Mouse (Mus musculus) heart, postnatal 0 days (tissue): ENCODE measurements around the gene Actbl2. TPM values are rescaled to one million over a fixed set of nuclear protein-coding genes. Genes with fewer than 3 reads are reported as not detected.

ENCODE experiments used
- ATAC-seq: fragments of 200-750 bp; cut with Nextera tagmentation; 2 replicates; pipeline ENCODE4 v1.8.0; 2017; ENCODE audit warnings: low read depth, moderate number of reproducible peaks, moderate library complexity; ENCODE audit not compliant: insufficient read depth
- DNase-seq: peaks from one replicate; pipeline ENCODE4 v3.0.0-alpha.2; 2016; ENCODE audit warnings: low spot score
- H3K27ac ChIP-seq: fragments of 300-500 bp; sonication (generic); 2 replicates; pipeline ENCODE4 v1.5.1; 2014; ENCODE audit warnings: low read depth, mild to moderate bottlenecking
- H3K27me3 ChIP-seq: fragments of 300-500 bp; sonication (generic); 2 replicates; pipeline ENCODE4 v1.6.1; 2014; ENCODE audit warnings: low read length, mixed read lengths; ENCODE audit not compliant: control insufficient read depth, insufficient read depth
- H3K36me3 ChIP-seq: fragments of 300-500 bp; sonication (generic); replicated peaks from 2 replicates; pipeline ENCODE4 v1.6.1; 2014; ENCODE audit warnings: low read length, mixed read lengths; ENCODE audit not compliant: control insufficient read depth, insufficient read depth
- H3K4me1 ChIP-seq: fragments of 300-500 bp; sonication (generic); 2 replicates; pipeline ENCODE4 v1.6.1; 2014; ENCODE audit warnings: antibody characterized with exemption; ENCODE audit not compliant: control insufficient read depth, insufficient read depth
- H3K4me2 ChIP-seq: fragments of 300-500 bp; sonication (generic); 2 replicates; pipeline ENCODE4 v1.6.1; 2014; ENCODE audit warnings: low read depth, mild to moderate bottlenecking, low read length, moderate library complexity
- H3K4me3 ChIP-seq: fragments of 300-500 bp; sonication (generic); 2 replicates; pipeline ENCODE4 v1.5.1; 2014; ENCODE audit warnings: low read depth, low read length
- H3K9ac ChIP-seq: fragments of 300-500 bp; sonication (generic); replicated peaks from 2 replicates; pipeline ENCODE4 v1.6.1; 2014; ENCODE audit warnings: low read depth, low read length, mixed read lengths
- H3K9me3 ChIP-seq: fragments of 300-500 bp; sonication (generic); replicated peaks from 2 replicates; pipeline ENCODE4 v1.6.1; 2016; ENCODE audit warnings: low read length; ENCODE audit not compliant: control insufficient read depth
- CTCF ChIP-seq: IDR thresholded peaks from 2 replicates; pipeline ENCODE4 v1.5.1; 2016; ENCODE audit warnings: antibody characterized with exemption, control low read depth, low read depth
- EP300 ChIP-seq: IDR thresholded peaks from 2 replicates; pipeline ENCODE4 v1.6.1; 2016; ENCODE audit warnings: antibody characterized with exemption, low read depth
- WGBS: fragments of 180-500 bp; shearing (Covaris S2); extraction: QIAGEN DNeasy Blood & Tissue Kit; methylation state at CpG from one replicate; pipeline ENCODE4 v1.1.7; 2014; 5-methylcytosine and 5-hydroxymethylcytosine counted together
- polyA plus RNA-seq: library from polyadenylated mRNA; unstranded; fragments of >200 nt; fragmentation: Nextera tagmentation; extraction: Ambion mirVana; gene quantifications from 2 replicates; pipeline ENCODE4 v1.2.1, GENCODE M21; 2015
- total RNA-seq: library from RNA; depleted of rRNA; stranded (reverse); fragments of >200 nt; gene quantifications from 2 replicates; pipeline ENCODE4 v1.2.3, GENCODE M21; 2014; ENCODE audit warnings: low replicate concordance

Gene Actbl2
- total and polyA plus RNA-seq, 2 experiments from 2014 or later: not detected

GRCm38 (mm10) chr13:111263186-111263585, 8.4 kb downstream of the Actbl2 start:
- DNase-seq: no peak
- H3K36me3 ChIP-seq: no peaks in the 10 kb centered on the region
- no peak for ATAC-seq
- no peaks in the 10 kb centered on the region for H3K9me3 ChIP-seq
- no peak for TF ChIP-seq EP300
- TF ChIP-seq CTCF: no peak
- H3K4me1 ChIP-seq: no peaks in the 10 kb centered on the region
- no peak overlapping the region for H3K27ac ChIP-seq
- no peak overlapping the region for H3K4me2 ChIP-seq
- no peak overlapping the region for H3K9ac ChIP-seq
- 77% methylated on average over 2 of the region's 2 CpGs for WGBS
- no peak overlapping the region for H3K4me3 ChIP-seq
- no peaks in the 10 kb centered on the region for H3K27me3 ChIP-seq

- no peaks in the 10 kb centered on the region for H3K27me3 ChIP-seq
- DNase-seq (no peak), ATAC-seq (no peak)
- H3K9me3 ChIP-seq: no peaks in the 10 kb centered on the region
- no peaks in the 10 kb centered on the region for H3K4me1 ChIP-seq
- no peak overlapping the region for H3K9ac ChIP-seq
- 80% methylated on average over 3 of the region's 3 CpGs for WGBS
- no peak overlapping the region for H3K27ac ChIP-seq
- no peaks in the 10 kb centered on the region for H3K36me3 ChIP-seq
- no peak overlapping the region for H3K4me3 ChIP-seq
- TF ChIP-seq CTCF: no peak
- no peak for TF ChIP-seq EP300
- no peak overlapping the region for H3K4me2 ChIP-seq
These were observed 8.9 kb downstream of the Actbl2 start for GRCm38 (mm10) chr13:111263758-111264157.

GRCm38 (mm10) chr13:111265231-111266000, 10.6 kb downstream of the Actbl2 start:
- Histone ChIP-seq H3K27me3 (no peaks in the 10 kb centered on the region), H3K36me3 (no peaks in the 10 kb centered on the region), H3K4me3 (no peak overlapping the region), H3K9me3 (no peaks in the 10 kb centered on the region), H3K4me2 (no peak overlapping the region), H3K9ac (no peak overlapping the region), H3K4me1 (no peaks in the 10 kb centered on the region), H3K27ac (no peak overlapping the region)
- ATAC-seq (no peak), DNase-seq (no peak)
- TF ChIP-seq EP300 (no peak), CTCF (no peak)
- WGBS: 64% methylated on average over 4 of the region's 4 CpGs

GRCm38 (mm10) chr13:111266855-111267254, 12.0 kb downstream of the Actbl2 start:
- no peaks in the 10 kb centered on the region for H3K9me3 ChIP-seq
- H3K27me3 ChIP-seq: no peaks in the 10 kb centered on the region
- WGBS: 59% methylated on average over 5 of the region's 5 CpGs
- no peak overlapping the region for H3K4me2 ChIP-seq
- no peak overlapping the region for H3K4me3 ChIP-seq
- DNase-seq (no peak), ATAC-seq (no peak)
- no peak overlapping the region for H3K9ac ChIP-seq
- H3K27ac ChIP-seq: 0 out of 2 replicates have a peak overlapping the region, but pooled peaks have one; percentile 4
- no peaks in the 10 kb centered on the region for H3K4me1 ChIP-seq
- no peak for TF ChIP-seq CTCF
- TF ChIP-seq EP300: no peak
- no peaks in the 10 kb centered on the region for H3K36me3 ChIP-seq

GRCm38 (mm10) chr13:111268992-111269391, 14.2 kb downstream of the Actbl2 start:
- ATAC-seq (no peak), DNase-seq (no peak)
- H3K27ac ChIP-seq: no peak overlapping the region
- H3K9ac ChIP-seq: no peak overlapping the region
- no peaks in the 10 kb centered on the region for H3K9me3 ChIP-seq
- no peak overlapping the region for H3K4me2 ChIP-seq
- no peaks in the 10 kb centered on the region for H3K27me3 ChIP-seq
- H3K36me3 ChIP-seq: no peaks in the 10 kb centered on the region
- no peaks in the 10 kb centered on the region for H3K4me1 ChIP-seq
- H3K4me3 ChIP-seq: no peak overlapping the region
- no peak for TF ChIP-seq EP300
- 69% methylated on average over 5 of the region's 5 CpGs for WGBS

GRCm38 (mm10) chr13:111269789-111270335, 15.0 kb downstream of the Actbl2 start:
- Histone ChIP-seq H3K9ac (no peak overlapping the region), H3K4me3 (no peak overlapping the region), H3K27me3 (no peaks in the 10 kb centered on the region), H3K4me2 (no peak overlapping the region), H3K9me3 (no peaks in the 10 kb centered on the region), H3K4me1 (no peaks in the 10 kb centered on the region), H3K27ac (no peak overlapping the region), H3K36me3 (no peaks in the 10 kb centered on the region)
- WGBS: 63% methylated on average over 13 of the region's 13 CpGs
- TF ChIP-seq CTCF (no peak), EP300 (no peak)
- ATAC-seq (no peak), DNase-seq (no peak)
